Mouse (Mus musculus) kidney, adult 2 months (tissue): ENCODE results near the gene Hist1h3d. TPM values are rescaled to one million over a fixed set of nuclear protein-coding genes. Genes with fewer than 3 reads are reported as not detected.
"Not testable (repeated sequence)": the region's sequence is repeated elsewhere in the genome, so short reads cannot be mapped to it uniquely, and the experiment has no call there.

Experiments used
- DNase-seq: peaks from one replicate; pipeline ENCODE4 v3.0.0; 2021
- H3K27ac ChIP-seq: fragments of 200-500 bp; 2 replicates; pipeline ENCODE4 v1.5.1; 2012; ENCODE audit warnings: low read depth, low read length, control low read depth, inconsistent platforms; ENCODE audit not compliant: insufficient read depth
- H3K27me3 ChIP-seq: fragments of 200-500 bp; replicated peaks from 2 replicates; pipeline ENCODE4 v1.6.1; 2012; ENCODE audit warnings: mild to moderate bottlenecking, moderate library complexity, low read length, inconsistent platforms; ENCODE audit not compliant: control insufficient read depth, insufficient read depth
- H3K36me3 ChIP-seq: fragments of 200-500 bp; 2 replicates; pipeline ENCODE4 v1.6.1; 2012; ENCODE audit warnings: mild to moderate bottlenecking, moderate library complexity, low read length, inconsistent platforms; ENCODE audit not compliant: control insufficient read depth, insufficient read depth
- H3K4me1 ChIP-seq: fragments of 200-500 bp; 2 replicates; pipeline ENCODE4 v1.6.1; 2011; ENCODE audit warnings: low read length; ENCODE audit not compliant: control insufficient read depth, insufficient read depth
- H3K4me3 ChIP-seq: fragments of 200-500 bp; 2 replicates; pipeline ENCODE4 v1.5.1; 2011; ENCODE audit warnings: mild to moderate bottlenecking, low read depth, low read length, control low read depth; ENCODE audit not compliant: insufficient read depth
- CTCF ChIP-seq: fragments of 200-500 bp; conservative IDR thresholded peaks from 2 replicates; pipeline ENCODE4 v1.5.1; 2011; ENCODE audit warnings: low read depth, mild to moderate bottlenecking, control low read depth, low read length, moderate library complexity, mixed read lengths; ENCODE audit not compliant: insufficient read depth, insufficient read length
- POLR2A ChIP-seq: fragments of 200-500 bp; IDR thresholded peaks from one replicate; pipeline ENCODE4 v1.6.1; 2011; ENCODE audit warnings: low read depth, low read length, control low read depth
- whole genome bisulfite sequencing: fragments of 180-500 bp; shearing (Covaris S2); methylation state at CpG from one replicate; pipeline ENCODE4 v1.1.7; 2018; 5-methylcytosine and 5-hydroxymethylcytosine counted together
- polyA plus RNA-seq: library from polyadenylated mRNA; depleted of rRNA; stranded (reverse); fragments of >200 nt; gene quantifications from 2 replicates; pipeline ENCODE4 v1.2.3, GENCODE M21; 2012

Hist1h3d gene
- polyA plus RNA-seq, 1 experiment, result 0.88 TPM

- peak within 1 kb of the TSS; percentile 87 for H3K27ac ChIP-seq
- under 1% methylated on average over 32 of the region's 45 CpGs for WGBS
- H3K36me3 ChIP-seq, result no peaks in the 10 kb centered on the region
- DNase-seq, result peak; percentile 95
- H3K27me3 ChIP-seq, result no peaks in the 10 kb centered on the region
- H3K4me1 ChIP-seq, result no peaks in the 10 kb centered on the region
- no peak for TF ChIP-seq CTCF
- TF ChIP-seq POLR2A, result peak; percentile 55
- H3K4me3 ChIP-seq, result peak within 1 kb of the TSS; percentile 86
These were observed 31.4 kb upstream of the Hist1h3d start, which contains the start of gene Hist1h3f for GRCm38 (mm10) chr13:23543965-23544786. Gene Hist1h3f (plus strand): TSS chr13:23544052.

GRCm38 (mm10) chr13:23544787-23545120 lies 30.8 kb upstream of the Hist1h3d start:
- H3K4me3 ChIP-seq, result peak overlapping the region; percentile 54
- H3K27ac ChIP-seq, H3K27me3 ChIP-seq, H3K36me3 ChIP-seq, DNase-seq, H3K4me1 ChIP-seq: not testable (repeated sequence)
- WGBS, result under 1% methylated on average over 11 of the region's 14 CpGs

DNA sequence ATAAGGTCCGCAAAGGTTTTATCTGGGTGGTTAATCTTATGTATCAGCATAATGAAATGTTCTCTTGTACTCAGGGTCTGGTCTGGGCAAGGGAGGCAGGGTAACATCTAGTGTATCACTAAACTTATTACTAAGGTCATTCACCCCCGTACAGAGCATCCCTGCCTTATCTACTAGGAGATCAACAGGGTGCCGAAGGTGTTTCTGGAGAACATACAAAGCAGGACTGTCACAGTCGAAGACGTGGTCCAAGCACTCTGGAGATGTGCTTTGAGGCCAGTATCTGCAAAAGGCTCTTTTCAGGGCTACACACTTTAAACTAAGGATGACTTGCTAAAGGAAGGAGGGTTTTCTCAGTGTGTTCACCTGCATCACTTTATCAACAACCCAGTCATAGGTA lies 28.9 kb upstream of the Hist1h3d start:
- TF ChIP-seq CTCF (no peak), POLR2A (no peak)
- Histone ChIP-seq H3K36me3 (no peaks in the 10 kb centered on the region), H3K27ac (no peak overlapping the region), H3K27me3 (no peaks in the 10 kb centered on the region), H3K4me1 (no peaks in the 10 kb centered on the region), H3K4me3 (no peak overlapping the region)
- no peak for DNase-seq
- 85% methylated on average over 5 of the region's 5 CpGs for WGBS

- H3K27me3 ChIP-seq, result no peaks in the 10 kb centered on the region
- H3K36me3 ChIP-seq, result no peaks in the 10 kb centered on the region
- no peak overlapping the region for H3K4me3 ChIP-seq
- no peaks in the 10 kb centered on the region for H3K4me1 ChIP-seq
- 17% methylated on average over 3 of the region's 3 CpGs for WGBS
- no peak for DNase-seq
- no peak overlapping the region for H3K27ac ChIP-seq
- TF ChIP-seq CTCF (no peak), POLR2A (no peak)
These were observed 24.8 kb upstream of the Hist1h3d start for GRCm38 (mm10) chr13:23550761-23551145.

GRCm38 (mm10) chr13:23551146-23551834 lies 24.3 kb upstream of the Hist1h3d start, which contains the start of gene Hist1h4f:
Gene Hist1h4f (minus strand): TSS chr13:23551648.
- 1% methylated on average over 47 of the region's 47 CpGs for WGBS
- TF ChIP-seq CTCF, result 0 out of 2 replicates have a peak, but pooled peaks have one; percentile 31
- not testable (repeated sequence) for H3K36me3 ChIP-seq, H3K4me1 ChIP-seq, H3K27ac ChIP-seq, H3K27me3 ChIP-seq
- H3K4me3 ChIP-seq, result peak within 1 kb of the TSS; percentile 59
- peak; percentile 88 for DNase-seq

DNA sequence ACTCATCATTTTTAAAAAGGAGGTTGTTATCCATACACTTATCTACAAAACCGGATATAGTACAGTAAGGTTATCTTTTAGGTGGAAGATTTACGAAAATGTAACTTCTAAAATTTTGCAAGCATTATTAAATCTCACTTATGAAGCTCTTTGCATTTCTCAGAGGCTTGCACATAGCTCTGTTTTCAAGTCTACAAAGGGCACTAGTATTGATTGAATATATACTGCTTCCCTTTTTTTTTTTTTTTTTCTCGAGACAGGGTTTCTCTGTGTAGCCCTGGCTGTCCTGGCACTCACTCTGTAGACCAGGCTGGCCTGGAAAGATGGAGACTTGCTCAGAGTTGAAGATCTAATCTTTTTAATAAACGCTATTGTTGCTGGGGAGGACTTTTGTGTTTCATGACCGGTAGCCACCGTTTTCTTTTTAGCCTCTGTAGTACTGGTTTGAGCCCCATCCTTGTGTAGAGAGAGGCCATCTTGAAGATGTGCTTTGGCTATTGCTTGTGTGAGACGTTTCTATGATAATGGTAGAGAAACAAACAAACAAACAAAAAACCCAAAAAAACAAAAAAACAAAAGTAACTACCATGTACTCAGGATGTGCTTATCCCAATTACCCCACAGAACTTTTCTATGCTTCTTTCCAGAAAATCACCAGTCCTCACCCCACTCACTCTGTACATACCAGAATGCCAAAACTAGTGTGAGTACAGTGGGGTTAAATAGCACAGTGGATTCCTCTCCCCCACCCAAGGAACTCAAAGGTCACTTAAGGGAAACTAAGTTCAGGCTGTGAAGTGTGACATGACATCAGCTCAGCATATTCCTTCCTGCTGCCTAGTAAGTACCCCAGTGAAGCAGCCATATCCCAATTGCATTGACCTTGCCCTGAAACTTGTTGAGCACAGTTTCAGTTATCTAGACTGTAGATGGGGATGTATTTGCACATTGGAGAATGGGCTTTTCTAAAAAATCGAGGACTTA lies 23.3 kb upstream of the Hist1h3d start:
- Histone ChIP-seq H3K4me1 (no peaks in the 10 kb centered on the region), H3K27ac (no peak overlapping the region), H3K27me3 (no peaks in the 10 kb centered on the region), H3K4me3 (no peak overlapping the region; the same call in 1 of the 2 replicates), H3K36me3 (no peaks in the 10 kb centered on the region)
- no peak for DNase-seq
- TF ChIP-seq CTCF (no peak), POLR2A (no peak)
- whole genome bisulfite sequencing, result 55% methylated on average over 8 of the region's 8 CpGs
